Mouse (Mus musculus) CD8-positive naive resting alpha-beta T cell, adult 2 months (primary cell): Measurements from ENCODE around the gene Gpr18.

Experiments used
- DNase-seq, 2 experiments: peaks; one replicate each; pipeline ENCODE4 v3.0.0; 2022; ENCODE audit warnings: low read depth in 2 of 2, low spot score in 2 of 2

Gpr18 gene

DNA sequence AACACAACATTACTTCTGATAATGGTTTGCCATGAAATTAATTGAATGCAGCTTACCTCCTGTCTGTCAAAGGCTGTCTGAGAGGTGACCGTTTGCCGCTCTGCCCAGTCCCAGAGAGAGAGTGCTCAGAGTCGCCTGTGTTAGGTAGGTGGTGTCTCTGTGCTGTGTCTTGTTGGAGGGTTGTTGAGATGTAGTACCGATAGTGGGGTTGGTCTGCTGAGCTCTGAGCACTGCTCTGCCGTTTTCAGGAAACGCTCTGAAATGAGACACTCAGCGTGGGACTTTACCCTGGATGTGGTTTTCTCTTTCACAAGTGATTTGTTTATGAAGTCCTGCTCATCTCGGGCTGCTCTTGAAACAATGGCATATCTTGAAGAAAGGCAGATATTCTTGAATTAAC lies at the start of gene Gpr18:
Gene Gpr18, minus strand, starts transcription at position 161 of the 400 bp plus-strand sequence.
- DNase-seq = peak; percentile 74 to 78

DNA sequence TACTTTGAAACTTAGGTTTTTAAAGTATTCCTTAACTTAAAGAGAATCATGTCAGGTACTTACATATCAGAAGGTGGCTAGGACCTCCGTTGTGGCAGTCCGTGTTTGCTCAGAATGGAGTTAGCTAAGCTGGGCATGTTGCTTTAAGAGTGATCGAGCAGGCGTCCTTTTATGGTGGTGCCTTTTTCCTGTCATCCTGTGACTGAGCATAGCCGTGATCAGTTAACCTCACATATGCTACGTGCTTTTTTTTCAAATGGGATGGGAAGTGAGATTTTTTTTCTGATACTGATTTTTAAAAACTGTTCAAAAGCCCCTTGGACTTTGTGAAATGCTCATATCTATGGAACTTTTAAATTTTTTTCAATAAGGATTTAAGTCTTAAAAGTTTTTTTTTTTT lies 49.4 kb upstream of the Gpr18 start, which contains the start of gene Gpr183:
Gene Gpr183, minus strand, starts transcription at position 206 of the 400 bp plus-strand sequence.
- DNase-seq = peak in 1 of 2 experiments; percentile 41

DNA sequence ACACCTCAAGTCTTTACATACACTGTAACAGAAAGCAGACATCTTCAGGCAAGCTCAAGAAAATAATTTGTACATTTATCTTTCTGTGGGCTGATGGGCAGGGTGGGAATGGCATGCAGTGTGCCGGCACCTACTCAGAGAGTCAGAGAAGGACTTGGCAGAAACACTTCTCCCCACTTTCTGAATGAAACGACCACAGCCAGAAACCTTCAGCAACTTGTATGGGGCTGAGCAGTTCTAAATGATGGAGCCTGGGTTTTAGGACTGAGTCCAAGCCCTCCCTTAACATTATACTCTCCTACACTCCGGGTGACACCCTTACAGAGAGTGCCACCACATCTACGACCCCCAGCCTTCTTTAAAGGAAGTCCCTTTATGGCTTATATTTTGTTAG lies 48.4 kb upstream of the Gpr18 start:
- no peak for DNase-seq

DNA sequence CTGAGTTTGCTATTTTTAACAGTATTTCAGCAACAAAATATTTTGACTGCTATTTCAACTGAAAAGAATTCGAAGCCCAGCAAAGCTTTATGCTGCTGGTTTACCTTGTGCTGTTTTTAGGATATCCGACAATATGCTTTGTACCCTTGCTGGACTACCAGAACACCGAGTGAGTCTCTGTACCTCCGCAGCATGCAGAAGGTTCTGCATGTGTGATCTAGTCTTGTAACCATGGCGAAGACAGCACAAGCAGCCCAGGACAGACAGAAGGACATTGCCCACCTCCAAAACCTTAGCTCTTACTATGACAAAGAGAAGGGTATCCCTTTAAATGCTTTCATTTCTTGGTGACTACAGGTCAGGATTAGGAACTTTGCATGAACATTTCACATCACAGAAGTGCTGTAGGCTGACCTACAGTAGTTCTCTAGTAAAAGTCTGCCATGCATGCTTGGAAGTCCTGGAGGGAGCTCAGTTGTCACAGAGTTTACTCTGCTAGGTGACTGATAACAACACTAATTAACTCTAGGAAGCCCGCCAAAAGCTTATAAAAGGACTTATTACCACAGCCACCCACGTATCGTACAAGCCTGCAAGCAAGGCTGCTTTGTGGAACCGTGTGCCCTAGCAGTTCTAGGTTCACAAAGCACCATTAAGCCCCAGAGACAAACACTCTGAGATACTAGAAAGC lies 47.8 kb upstream of the Gpr18 start:
- no peak for DNase-seq

DNA sequence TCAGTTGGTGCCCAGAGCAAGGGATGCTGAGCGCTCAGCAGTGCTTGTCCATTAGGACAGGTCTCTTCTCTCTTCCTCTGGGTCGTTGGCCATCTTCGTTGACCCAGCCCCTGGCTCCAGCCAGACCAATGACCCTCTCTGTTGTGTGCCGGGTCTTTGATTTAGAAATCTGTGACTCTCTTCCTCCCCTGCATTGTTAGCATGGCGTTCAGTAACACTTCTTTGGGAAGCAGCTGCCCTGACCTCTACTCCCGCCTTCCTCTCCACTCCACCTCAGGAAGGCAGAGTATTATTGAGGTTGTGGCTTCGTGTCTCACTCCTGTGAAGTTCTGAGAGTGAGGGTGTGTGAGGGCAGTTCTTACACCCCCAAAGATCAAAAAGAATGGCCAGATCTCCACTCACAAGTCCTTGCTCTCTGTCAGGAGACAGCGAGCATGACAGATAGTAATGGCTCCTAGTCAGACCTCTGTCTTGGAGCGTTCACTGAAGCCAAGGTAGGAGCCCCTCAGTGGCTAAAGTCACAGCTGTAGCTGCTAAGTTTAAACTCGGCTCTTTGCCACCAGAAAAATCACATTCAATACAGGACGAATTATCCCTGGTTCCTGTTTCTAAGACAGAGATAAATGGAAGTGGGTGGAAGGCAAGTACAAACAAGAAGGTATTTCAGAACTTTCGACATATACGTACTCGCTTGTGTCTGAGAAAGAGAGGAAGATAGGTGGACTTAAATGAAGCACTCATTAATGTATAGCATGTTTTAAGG lies 46.7 kb upstream of the Gpr18 start:
- no peak for DNase-seq

DNA sequence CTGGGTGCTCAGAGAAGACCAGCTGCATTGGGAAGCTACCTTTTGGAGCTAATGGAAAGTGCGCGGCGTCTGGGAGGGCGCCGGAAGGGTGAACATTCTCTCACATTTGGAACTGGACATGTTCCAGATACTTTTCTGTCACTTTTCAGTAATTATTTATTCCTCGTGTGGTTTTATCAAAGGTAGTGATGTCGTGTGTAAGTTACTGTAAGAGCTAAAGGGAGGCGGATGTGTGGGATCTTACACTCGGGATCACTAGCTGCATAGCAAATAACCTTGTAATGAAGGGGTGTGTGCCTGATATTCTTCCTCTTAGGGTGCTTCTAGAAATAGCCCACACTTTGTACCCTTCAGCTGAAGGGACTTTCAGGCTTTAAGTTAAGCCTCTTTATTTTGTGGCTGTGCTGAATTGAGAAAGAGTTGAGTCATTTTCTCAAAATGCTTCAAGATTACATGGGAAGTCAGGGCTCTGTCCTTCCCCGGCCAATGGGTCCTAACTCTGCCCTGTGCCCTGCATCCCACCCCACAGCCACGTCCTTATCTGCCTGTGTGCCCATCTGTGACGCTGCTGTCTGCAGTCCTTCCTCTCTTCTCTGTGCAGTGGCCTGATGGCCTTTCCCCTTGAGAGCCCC lies 46.0 kb upstream of the Gpr18 start:
- DNase-seq = no peak

DNA sequence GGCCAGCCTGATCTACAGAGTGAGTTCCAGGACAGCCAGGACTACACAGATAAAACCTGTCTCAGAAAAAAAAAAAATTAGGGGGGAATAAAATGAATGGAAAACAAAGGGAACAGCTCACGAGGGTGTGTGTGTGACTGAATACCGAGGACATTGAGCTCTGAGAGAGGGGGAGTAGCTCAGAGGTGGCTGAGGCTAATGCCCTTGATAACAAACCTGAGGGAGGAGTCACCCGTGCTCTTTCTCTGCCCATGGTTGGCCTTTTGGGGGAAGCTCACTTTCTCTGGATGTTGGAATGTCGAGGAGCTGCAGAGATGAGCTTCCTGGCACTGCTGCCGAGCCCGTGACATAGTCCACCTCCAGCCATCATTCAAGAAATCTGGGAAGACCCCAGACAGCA lies 45.4 kb upstream of the Gpr18 start:
- no peak for DNase-seq

DNA sequence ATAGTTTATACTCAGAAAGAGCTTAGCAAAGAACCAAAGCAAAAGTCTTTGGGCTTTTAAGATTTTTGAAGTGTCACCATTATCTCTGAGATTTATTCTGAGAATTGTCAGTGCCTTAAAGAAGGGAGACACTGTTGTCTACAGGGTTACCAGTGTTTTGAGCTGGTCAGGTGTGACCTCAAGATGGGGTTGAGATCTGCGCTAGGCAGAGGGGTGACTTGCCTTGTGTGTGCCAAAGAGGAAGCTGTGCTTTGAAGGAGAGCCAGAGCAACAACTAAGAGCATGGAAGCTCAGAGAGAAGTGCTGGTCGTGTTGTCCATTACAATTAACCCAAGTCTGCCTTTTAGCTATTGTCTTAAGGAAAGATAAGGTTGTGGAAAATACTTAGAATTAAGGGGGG lies 45.0 kb upstream of the Gpr18 start:
- DNase-seq = no peak

DNA sequence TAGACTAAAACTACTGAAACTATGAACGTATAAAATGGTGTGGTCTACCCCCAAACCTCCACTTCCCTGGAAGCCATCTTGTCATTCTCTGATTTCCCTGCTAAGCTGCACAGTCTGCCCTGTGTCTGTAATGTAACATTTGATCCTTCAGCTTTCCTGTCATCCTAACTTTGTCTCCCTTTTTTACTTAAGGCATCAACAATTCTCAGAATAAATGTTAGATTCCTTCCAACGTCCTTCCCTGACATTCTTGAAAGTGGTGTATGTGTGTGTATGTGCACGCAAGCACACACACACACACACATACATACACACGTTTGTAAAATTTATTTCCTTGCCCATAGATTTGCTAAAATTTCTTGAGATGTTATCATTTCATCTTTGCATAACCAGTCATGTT lies 44.5 kb upstream of the Gpr18 start:
- no peak for DNase-seq

DNA sequence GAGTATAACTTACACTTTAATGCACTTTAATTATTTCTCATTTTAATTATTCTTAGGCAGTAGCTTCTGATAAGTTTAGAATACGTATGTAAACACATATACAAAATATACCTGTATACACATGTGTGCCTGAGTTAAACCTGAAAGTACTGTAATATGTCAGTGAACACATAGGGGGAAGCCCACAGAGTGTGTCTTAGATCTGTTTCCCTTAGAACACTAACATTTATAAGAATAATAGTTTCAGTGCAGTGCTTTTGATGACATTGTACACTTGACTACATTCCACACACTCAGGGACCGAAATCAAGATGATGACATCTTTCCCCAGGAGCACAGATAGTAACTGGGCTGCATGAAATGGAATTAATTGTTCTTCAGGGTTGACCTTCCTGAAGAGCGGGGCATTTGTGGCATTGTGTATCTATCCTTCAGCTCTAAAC lies 44.0 kb upstream of the Gpr18 start:
- DNase-seq = no peak

DNA sequence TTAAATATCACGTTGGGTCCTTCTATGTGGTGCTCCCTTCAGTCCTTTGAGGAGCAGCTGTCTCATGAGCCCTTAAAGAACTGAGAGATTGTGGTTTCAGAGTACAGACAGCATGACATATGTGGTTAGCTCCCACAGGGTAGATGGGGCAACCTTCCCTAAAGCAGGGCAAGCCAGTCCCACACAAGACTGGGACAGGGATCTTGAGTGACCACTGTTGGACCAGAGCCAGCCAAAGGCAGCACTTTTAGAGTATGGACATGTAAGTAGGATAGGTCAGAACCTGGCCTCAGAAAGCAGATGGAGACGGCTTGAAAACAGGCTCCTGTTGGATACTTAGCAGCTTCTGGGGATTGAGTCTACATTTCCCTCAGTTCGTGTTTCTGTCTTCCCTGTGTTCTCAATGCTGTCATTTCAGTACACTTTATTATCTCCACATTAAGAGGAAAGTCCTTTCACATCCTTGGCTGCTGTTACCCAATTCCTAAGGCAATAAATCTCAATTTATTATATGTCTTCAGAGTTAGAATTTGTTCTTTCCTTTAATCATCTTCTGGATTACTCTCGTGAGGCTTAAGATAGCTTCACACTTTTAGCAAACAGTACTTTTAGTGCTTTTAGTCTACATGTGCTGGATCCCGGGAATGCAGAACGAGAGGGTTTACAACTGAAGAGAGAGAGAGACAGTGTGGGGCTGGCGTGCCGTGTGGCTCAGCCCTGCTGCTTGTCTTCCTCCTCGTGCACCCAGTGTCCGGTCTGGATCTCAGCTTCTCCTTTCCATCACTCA lies 43.4 kb upstream of the Gpr18 start:
- DNase-seq = no peak

DNA sequence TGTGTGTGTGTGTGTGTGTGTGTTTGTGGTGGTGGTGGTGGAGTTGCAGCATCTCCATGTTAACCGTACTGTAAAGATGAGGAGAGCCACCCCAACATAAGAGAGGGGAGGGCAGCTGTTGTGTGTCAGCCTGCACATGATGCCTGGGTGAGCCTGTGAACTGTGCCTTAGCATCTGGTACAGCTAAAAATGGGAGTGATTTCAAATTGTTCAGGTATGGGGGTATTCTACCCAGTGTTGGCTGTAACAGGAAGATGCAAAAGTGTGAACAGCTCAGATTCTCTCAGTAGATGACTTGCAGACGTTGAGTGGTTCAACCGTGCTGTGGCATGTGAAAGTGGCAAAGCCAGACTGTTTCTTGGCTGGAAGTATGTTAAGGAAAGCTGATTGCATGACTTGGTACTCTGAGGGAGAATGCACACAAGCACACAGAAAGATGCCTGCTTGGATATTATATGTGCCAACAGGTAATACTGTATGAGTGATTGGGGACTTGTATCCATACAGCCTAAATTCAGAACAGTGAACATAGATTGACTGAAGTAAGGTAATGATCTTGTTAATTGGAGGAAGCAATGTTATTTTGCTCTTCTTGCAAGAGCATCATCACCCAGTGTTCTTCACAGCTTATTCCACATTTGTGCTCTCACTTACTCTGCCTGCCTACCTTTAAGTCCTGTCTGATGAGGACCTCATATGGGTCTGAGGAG lies 42.6 kb upstream of the Gpr18 start:
- no peak for DNase-seq

DNA sequence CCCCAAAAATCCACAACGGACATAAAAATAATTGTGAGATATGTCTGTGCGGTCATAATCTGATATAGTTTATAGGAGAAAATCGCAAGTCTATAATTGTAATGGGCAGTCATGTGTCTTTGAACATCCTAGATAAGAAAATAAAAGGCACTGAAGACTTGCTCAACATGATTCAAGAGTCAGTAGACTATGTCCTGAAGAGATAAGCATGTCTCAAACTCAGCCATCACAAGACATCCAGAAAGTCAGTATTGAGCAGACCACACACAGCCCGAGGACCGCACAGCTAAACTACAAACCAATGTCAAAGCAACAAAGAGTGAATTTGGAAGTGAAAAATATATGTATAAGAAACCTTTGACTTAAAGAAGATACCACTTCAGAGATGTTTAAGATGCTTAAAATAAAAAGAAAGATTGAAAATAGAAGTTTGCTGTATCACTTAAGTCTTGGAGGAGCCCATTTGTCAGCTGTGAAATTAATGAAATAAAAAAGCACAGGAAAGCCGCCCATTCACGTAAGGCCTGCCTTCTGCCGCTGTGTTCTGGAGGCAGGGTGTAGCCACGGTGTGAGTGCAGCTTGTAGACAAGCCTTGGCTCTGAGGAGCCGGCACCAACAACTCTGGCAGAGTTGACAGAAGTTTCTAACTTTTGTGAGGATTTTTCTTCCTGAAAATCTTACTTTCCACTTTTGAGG lies 41.7 kb upstream of the Gpr18 start:
- DNase-seq = no peak

DNA sequence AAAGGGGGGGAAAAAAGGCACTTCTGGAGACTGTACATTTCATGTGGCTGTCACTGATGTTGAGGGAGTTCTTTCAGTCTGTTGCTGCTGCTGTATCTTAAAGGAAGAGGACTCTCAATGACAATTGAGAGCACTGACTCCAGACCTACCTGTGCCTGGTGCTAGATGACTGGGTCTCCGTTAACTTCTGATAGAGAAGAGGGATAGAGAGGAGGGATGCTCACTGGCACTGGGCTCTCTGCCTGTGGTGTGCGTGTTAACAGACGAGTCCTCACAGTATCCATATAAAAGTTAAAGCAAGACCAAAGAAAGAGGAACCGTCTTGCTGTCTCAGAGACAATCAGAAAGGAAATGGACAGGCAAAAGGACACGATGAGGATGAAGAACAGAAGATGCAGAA lies 40.7 kb upstream of the Gpr18 start:
- DNase-seq = no peak

DNA sequence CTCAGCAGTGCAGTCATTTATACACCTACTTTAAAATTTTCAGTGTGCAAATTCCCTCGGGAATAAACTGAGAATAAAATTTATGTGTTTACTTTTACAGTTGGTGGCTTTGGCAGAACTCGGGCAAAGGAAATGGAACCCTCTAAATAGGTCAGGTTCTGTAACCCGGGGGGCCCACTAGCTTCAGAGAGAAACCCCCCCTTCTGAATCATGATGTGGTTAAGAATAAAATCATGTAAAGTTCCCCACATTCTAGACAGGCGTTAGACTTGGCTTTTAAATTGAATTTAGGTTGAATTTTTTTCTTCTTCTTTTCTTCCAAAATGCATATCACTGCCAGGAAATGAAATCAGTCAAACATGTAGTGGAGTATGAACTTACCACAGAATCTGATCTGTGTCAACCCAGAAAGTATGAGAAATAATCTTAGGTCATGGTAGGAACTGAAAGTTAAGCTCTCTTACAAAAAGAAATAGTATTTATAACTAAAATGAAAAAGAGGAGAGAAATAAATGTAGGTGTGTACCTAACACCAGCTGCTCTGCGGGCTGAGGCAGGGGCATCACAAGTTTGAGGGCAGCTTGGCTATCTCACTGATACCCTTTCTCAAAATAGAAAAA lies 39.7 kb upstream of the Gpr18 start:
- no peak for DNase-seq

DNA sequence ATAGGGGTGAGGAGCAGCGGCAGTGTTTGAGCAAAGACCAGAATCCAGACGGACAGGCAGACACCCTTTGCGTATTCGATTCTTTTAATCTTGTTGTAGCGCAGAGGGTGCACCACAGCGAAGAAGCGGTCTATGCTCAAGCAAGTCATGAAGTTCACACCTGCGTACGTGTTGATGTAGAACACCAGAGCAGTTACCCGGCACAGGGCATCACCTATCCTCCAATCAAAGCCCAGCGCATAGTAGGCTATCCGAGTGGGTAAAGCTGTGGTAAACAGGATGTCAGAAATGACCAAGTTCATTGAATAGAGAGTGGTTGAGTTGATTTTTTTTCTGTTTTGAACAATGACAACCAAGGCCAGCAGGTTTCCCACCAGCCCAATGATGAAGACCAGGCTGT lies 39.0 kb upstream of the Gpr18 start:
- DNase-seq = peak; percentile 58 to 65

DNA sequence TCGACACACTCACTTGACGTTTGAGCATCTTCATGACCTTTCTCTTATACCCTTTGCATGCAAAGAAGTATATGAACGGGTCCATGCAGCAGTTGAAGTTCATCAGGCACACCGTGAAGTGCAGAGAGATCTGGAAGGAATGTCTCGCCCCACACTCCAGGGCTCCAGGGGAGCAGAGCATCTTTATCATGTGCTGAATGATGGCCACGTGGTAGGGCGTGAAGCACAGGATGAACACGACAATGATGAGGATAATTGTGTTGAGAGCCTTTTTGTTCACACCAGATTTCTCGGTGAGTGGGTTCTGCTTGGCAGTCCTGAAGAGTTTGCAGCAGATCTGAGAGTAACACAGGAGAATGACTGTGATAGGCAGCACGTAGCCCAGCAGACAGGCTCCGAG lies 38.5 kb upstream of the Gpr18 start:
- DNase-seq = no peak

DNA sequence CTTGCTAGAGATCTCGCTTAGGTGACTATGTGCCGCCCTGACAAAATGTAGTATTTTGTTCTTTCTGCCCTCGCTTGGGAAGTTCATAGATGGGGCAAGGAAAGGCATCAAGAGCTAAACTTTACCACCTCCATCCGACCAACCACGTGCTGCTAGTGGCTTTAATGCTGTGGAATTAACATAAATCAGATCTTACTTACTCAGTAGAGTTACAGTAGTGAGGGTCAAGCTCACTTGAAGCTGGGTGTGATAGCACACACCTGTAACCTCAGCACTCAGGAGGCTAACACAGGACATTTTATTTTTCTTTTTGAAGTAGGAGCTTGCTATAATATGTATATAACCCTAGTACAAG lies 36.4 kb upstream of the Gpr18 start:
- DNase-seq = no peak

DNA sequence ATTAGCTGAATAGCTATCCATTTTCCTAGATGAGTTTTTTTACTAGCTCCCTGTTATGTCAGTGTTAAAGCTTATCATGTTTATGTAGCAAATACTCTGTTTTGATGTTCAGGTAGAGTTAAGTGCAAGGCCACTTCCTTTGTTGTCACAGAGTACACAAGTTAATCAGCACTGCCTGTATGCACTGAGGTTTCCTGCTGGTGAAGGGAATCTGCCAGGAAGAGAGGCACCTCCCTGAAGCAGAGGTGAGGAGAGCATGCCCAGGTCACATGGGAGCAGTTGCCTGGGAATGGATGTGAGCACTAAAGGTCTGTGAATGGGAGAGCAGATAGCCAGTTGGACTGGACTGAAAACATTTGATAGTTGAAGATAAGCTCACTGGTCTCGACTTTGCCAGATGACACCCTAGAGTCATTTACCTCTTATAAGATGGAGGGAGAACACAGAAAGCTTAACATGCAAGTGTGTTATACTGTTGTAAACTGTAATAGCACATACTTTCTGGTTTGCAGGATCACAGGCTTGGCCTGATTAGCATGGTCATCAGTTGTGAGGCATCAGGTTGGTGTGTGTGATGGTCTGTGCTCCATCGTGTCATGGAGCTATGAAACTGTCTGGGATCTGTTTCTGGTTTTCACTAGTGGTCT lies 35.9 kb upstream of the Gpr18 start:
- no peak for DNase-seq
